Mouse (Mus musculus) ES-Bruce4 (cell line): ENCODE data around the gene Cpne5. TPM values are rescaled to one million over a fixed set of nuclear protein-coding genes. Genes with fewer than 3 reads are reported as not detected.
A peak's percentile ranks its signal among the peaks of the same experiment; 100 is the strongest.
"Not testable (repeated sequence)": the region's sequence is repeated elsewhere in the genome, so short reads cannot be mapped to it uniquely, and the experiment has no call there.

Source experiments
- H3K27ac ChIP-seq: 2 replicates; pipeline ENCODE4 v1.5.1; 2012; ENCODE audit warnings: low read length, inconsistent platforms; ENCODE audit not compliant: insufficient read depth
- H3K27me3 ChIP-seq: 2 replicates; pipeline ENCODE4 v1.6.1; 2012; ENCODE audit warnings: mild to moderate bottlenecking, low read length, inconsistent platforms; ENCODE audit not compliant: control insufficient read depth, poor library complexity, insufficient read depth, severe bottlenecking
- H3K36me3 ChIP-seq: 2 replicates; pipeline ENCODE4 v1.6.1; 2012; ENCODE audit warnings: inconsistent platforms, mild to moderate bottlenecking, low read length, moderate library complexity; ENCODE audit not compliant: control insufficient read depth, poor library complexity, insufficient read depth, severe bottlenecking
- H3K4me1 ChIP-seq: one replicate; pipeline ENCODE4 v1.8.1; 2011; ENCODE audit warnings: low read length; ENCODE audit not compliant: control insufficient read depth, insufficient read depth
- H3K4me3 ChIP-seq: 2 replicates; pipeline ENCODE4 v1.5.1; 2011; ENCODE audit warnings: low read depth, mild to moderate bottlenecking, low read length
- H3K9ac ChIP-seq: 2 replicates; pipeline ENCODE4 v1.6.1; 2012; ENCODE audit warnings: low read depth, mild to moderate bottlenecking, inconsistent platforms; ENCODE audit not compliant: poor library complexity, severe bottlenecking
- H3K9me3 ChIP-seq: replicated peaks from 2 replicates; pipeline ENCODE4 v1.6.1; 2012; ENCODE audit warnings: mild to moderate bottlenecking, low read length, inconsistent platforms; ENCODE audit not compliant: control insufficient read depth, poor library complexity, insufficient read depth, severe bottlenecking
- CTCF ChIP-seq: IDR thresholded peaks from one replicate; pipeline ENCODE4 v1.8.1; 2011; ENCODE audit warnings: low read depth, low read length
- EP300 ChIP-seq: IDR thresholded peaks from 2 replicates; pipeline ENCODE4 v1.6.1; 2011; ENCODE audit warnings: low read depth, low read length; ENCODE audit not compliant: insufficient read depth
- POLR2A ChIP-seq: IDR thresholded peaks from one replicate; pipeline ENCODE4 v1.8.1; 2011; ENCODE audit warnings: low read length; ENCODE audit not compliant: insufficient read depth
- polyA plus RNA-seq: library from polyadenylated mRNA; stranded (reverse); fragments of >200 nt; gene quantifications from 2 replicates; pipeline ENCODE4 v1.2.4, GENCODE M21; 2011; ENCODE audit warnings: low read depth; ENCODE audit not compliant: missing spikeins, insufficient read depth, insufficient read length

Cpne5 gene
- polyA plus RNA-seq, 1 experiment = 4.4 TPM

GRCm38 (mm10) chr17:29259489-29259888 is 21.5 kb upstream of the Cpne5 start:
- Histone ChIP-seq H3K27me3 (no peaks in the 10 kb centered on the region), H3K4me1 (peaks cover 2% of the 10 kb centered on the region), H3K9me3 (no peaks in the 10 kb centered on the region), H3K9ac (no peak overlapping the region), H3K4me3 (no peak overlapping the region), H3K27ac (no peak overlapping the region), H3K36me3 (peaks cover 31% of the 10 kb centered on the region)
- peak; percentile 96 for TF ChIP-seq CTCF
- no peak for TF ChIP-seq EP300

- Histone ChIP-seq H3K27ac (no peak overlapping the region), H3K9ac (no peak overlapping the region), H3K27me3 (no peaks in the 10 kb centered on the region), H3K4me1 (peaks cover 2% of the 10 kb centered on the region), H3K4me3 (no peak overlapping the region), H3K36me3 (peaks cover 31% of the 10 kb centered on the region), H3K9me3 (no peaks in the 10 kb centered on the region)
- TF ChIP-seq EP300 = no peak
- no peak for TF ChIP-seq POLR2A
- TF ChIP-seq CTCF = no peak
Observed at GRCm38 (mm10) chr17:29258921-29259320, 21.0 kb upstream of the Cpne5 start.

GRCm38 (mm10) chr17:29258025-29258558 is 20.1 kb upstream of the Cpne5 start:
- peaks cover 34% of the 10 kb centered on the region for H3K36me3 ChIP-seq
- no peaks in the 10 kb centered on the region for H3K9me3 ChIP-seq
- TF ChIP-seq POLR2A (no peak), EP300 (no peak), CTCF (no peak)
- no peak overlapping the region for H3K9ac ChIP-seq
- no peak overlapping the region for H3K27ac ChIP-seq
- H3K4me3 ChIP-seq = no peak overlapping the region
- peaks cover 2% of the 10 kb centered on the region for H3K4me1 ChIP-seq
- no peaks in the 10 kb centered on the region for H3K27me3 ChIP-seq

GRCm38 (mm10) chr17:29257001-29257511 is 19.1 kb upstream of the Cpne5 start:
- no peak overlapping the region for H3K27ac ChIP-seq
- H3K4me1 ChIP-seq = peaks cover 2% of the 10 kb centered on the region
- TF ChIP-seq EP300 (no peak), CTCF (no peak), POLR2A (no peak)
- no peak overlapping the region for H3K4me3 ChIP-seq
- H3K9ac ChIP-seq = no peak overlapping the region
- H3K9me3 ChIP-seq = no peaks in the 10 kb centered on the region
- H3K36me3 ChIP-seq = peaks cover 34% of the 10 kb centered on the region
- no peaks in the 10 kb centered on the region for H3K27me3 ChIP-seq

- Histone ChIP-seq H3K9me3 (no peaks in the 10 kb centered on the region), H3K27ac (no peak overlapping the region), H3K4me1 (peaks cover 2% of the 10 kb centered on the region), H3K4me3 (no peak overlapping the region), H3K27me3 (no peaks in the 10 kb centered on the region), H3K9ac (no peak overlapping the region), H3K36me3 (peaks cover 35% of the 10 kb centered on the region)
- TF ChIP-seq CTCF (no peak), POLR2A (no peak), EP300 (no peak)
Observed at GRCm38 (mm10) chr17:29256507-29256906, 18.5 kb upstream of the Cpne5 start.

- not testable (repeated sequence) for H3K9ac ChIP-seq, H3K4me3 ChIP-seq, H3K27me3 ChIP-seq, H3K4me1 ChIP-seq, H3K9me3 ChIP-seq, H3K27ac ChIP-seq
- peaks cover 42% of the 10 kb centered on the region for H3K36me3 ChIP-seq
Observed at GRCm38 (mm10) chr17:29254784-29255183, 16.8 kb upstream of the Cpne5 start.
